Mouse (Mus musculus) limb, embryonic 14.5 days (tissue): ENCODE data around the gene H2-DMb2. TPM values are rescaled to one million over a fixed set of nuclear protein-coding genes. Genes with fewer than 3 reads are reported as not detected.

ENCODE experiments used
- ATAC-seq: fragments of 200-750 bp; cut with Nextera tagmentation; 2 replicates; pipeline ENCODE4 v1.8.0; 2017; ENCODE audit warnings: low read depth, moderate number of reproducible peaks, moderate TSS enrichment; ENCODE audit not compliant: low FRiP score
- DNase-seq: peaks from one replicate; pipeline ENCODE4 v3.0.0-alpha.2; 2015; ENCODE audit warnings: low spot score
- H3K27ac ChIP-seq: fragments of 300-500 bp; sonication (generic); replicated peaks from 2 replicates; pipeline ENCODE4 v1.5.1; 2014; ENCODE audit warnings: low read depth, mild to moderate bottlenecking, low read length, moderate library complexity, mixed read lengths
- H3K27me3 ChIP-seq: fragments of 300-500 bp; sonication (generic); 2 replicates; pipeline ENCODE4 v1.6.1; 2014; ENCODE audit warnings: low read length, mixed read lengths; ENCODE audit not compliant: control insufficient read depth, insufficient read depth
- H3K36me3 ChIP-seq: fragments of 300-500 bp; sonication (generic); 2 replicates; pipeline ENCODE4 v1.6.1; 2014; ENCODE audit warnings: mild to moderate bottlenecking, low read length, moderate library complexity, mixed read lengths; ENCODE audit not compliant: control insufficient read depth, insufficient read depth
- H3K4me1 ChIP-seq: fragments of 300-500 bp; sonication (generic); 2 replicates; pipeline ENCODE4 v1.6.1; 2014; ENCODE audit warnings: antibody characterized with exemption, low read length, mixed read lengths; ENCODE audit not compliant: control insufficient read depth, insufficient read depth
- H3K4me2 ChIP-seq: fragments of 300-500 bp; sonication (generic); replicated peaks from 2 replicates; pipeline ENCODE4 v1.6.1; 2014; ENCODE audit warnings: low read depth, mild to moderate bottlenecking, low read length, moderate library complexity; ENCODE audit not compliant: severe bottlenecking
- H3K4me3 ChIP-seq: fragments of 300-500 bp; sonication (generic); replicated peaks from 2 replicates; pipeline ENCODE4 v1.5.1; 2014; ENCODE audit warnings: low read length
- H3K9ac ChIP-seq: fragments of 300-500 bp; sonication (generic); 2 replicates; pipeline ENCODE4 v1.6.1; 2014; ENCODE audit warnings: mild to moderate bottlenecking, low read depth, low read length, moderate library complexity; ENCODE audit not compliant: severe bottlenecking
- H3K9me3 ChIP-seq: fragments of 300-500 bp; sonication (generic); 2 replicates; pipeline ENCODE4 v1.6.1; 2016; ENCODE audit warnings: low read length; ENCODE audit not compliant: control insufficient read depth
- POLR2A ChIP-seq: fragments of 200-500 bp; IDR thresholded peaks from 2 replicates; pipeline ENCODE4 v1.8.0; 2012; ENCODE audit warnings: inconsistent platforms, mild to moderate bottlenecking, moderate library complexity, borderline replicate concordance; ENCODE audit not compliant: insufficient read depth, insufficient read length; ENCODE audit errors: extremely low read depth
- WGBS: fragments of 180-500 bp; shearing (Covaris S2); extraction: QIAGEN DNeasy Blood & Tissue Kit; methylation state at CpG from one replicate; pipeline ENCODE4 v1.1.7; 2014; 5-methylcytosine and 5-hydroxymethylcytosine counted together
- polyA plus RNA-seq, 2 experiments: library from polyadenylated mRNA; depleted of rRNA in 1 of 2; stranded (reverse) in 1 of 2; unstranded in 1 of 2; fragments of >200 nt; fragmentation: Nextera tagmentation in 1 of 2; extraction: Ambion mirVana in 1 of 2; gene quantifications; 2 replicates each; pipeline versions ENCODE4 v1.2.1 to v1.2.3; 2012 to 2014

Gene H2-DMb2
- polyA plus RNA-seq, 2 experiments: 0.23 to 0.31 TPM

DNA sequence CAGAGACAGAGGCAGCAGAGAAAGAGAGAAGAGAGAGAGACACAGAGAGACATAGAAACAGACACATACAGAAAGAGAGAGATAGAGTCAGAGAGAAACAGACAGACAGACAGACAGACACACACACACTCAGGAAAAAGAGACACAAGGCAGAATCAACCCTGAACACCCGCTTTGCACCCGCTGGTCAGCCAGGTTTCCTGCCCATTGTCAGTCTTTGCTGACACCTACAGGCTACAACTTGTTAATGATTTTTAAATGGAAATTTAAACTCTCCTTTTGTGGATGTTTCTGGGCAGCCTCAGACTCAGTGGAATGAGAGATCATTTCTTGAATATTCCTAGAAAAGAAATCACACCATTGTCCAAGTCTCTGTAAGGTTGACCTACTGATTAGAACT is 26.2 kb downstream of the H2-DMb2 start:
- Histone ChIP-seq H3K9ac (no peak overlapping the region), H3K27ac (no peak overlapping the region), H3K4me1 (no peaks in the 10 kb centered on the region), H3K4me2 (no peak overlapping the region), H3K4me3 (no peak overlapping the region), H3K36me3 (no peaks in the 10 kb centered on the region), H3K27me3 (no peaks in the 10 kb centered on the region), H3K9me3 (peaks cover 4% of the 10 kb centered on the region; the same call in 1 of the 2 replicates)
- ATAC-seq (0 out of 2 replicates have a peak, but pooled peaks have one; percentile 55), DNase-seq (no peak)
- TF ChIP-seq POLR2A: no peak
- WGBS: 0% methylated on average over 2 of the region's 2 CpGs

DNA sequence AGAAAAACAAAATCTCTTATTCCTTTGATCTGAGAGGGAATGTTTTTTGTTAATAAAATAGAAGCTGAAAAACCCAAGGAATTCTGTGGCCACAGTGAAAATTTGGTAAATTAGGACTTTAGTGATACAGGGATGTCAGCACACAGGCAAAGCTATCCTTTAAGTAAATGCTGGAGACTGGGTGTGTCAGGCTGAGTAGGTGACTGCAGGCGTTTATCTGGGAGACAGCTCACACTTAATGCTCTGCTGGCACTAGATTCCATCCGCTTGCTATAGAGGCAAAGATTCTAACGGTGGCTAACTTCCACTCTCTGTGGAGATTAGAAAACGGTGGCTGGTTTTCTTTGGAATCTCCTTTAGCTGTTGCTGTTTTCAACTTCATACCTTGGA is 27.4 kb downstream of the H2-DMb2 start:
- no peaks in the 10 kb centered on the region for H3K36me3 ChIP-seq
- no peak overlapping the region for H3K4me3 ChIP-seq
- no peaks in the 10 kb centered on the region for H3K4me1 ChIP-seq
- H3K9ac ChIP-seq: no peak overlapping the region
- ATAC-seq: no peak
- no peak for TF ChIP-seq POLR2A
- no peak for DNase-seq
- H3K9me3 ChIP-seq: peaks cover 4% of the 10 kb centered on the region; the same call in 1 of the 2 replicates
- no peaks in the 10 kb centered on the region for H3K27me3 ChIP-seq
- WGBS: 16% methylated on average over 4 of the region's 4 CpGs
- H3K4me2 ChIP-seq: no peak overlapping the region
- H3K27ac ChIP-seq: no peak overlapping the region

DNA sequence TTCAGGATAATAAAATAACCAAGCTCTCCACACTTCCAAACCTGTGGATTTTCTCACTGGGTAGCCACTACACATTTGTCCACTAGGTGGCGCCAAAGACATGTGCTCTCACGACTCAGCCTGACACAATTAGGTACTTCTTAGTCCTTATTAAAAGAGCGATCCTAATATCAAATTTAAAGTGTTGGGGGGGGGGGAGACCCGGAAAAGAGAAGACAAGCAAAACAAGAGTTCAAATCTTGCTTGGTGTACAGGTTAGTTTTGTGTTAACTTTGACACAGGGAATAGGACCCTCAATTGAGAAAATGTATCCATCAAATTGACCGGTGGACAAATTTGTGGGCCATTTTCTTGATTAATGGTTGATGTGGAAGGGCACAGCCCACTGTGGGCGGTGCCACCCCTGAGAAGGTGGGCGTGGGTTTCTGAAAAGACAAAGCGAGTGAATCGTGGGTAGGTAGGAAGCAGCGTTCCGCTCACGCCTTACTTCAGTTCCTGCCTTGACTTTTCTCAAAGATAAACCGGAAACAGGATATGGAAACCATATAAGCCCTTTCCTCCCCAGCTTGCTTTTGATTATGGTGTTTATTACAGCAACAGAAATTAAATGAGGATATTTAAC is 27.9 kb downstream of the H2-DMb2 start:
- WGBS: 41% methylated on average over 13 of the region's 13 CpGs
- no peaks in the 10 kb centered on the region for H3K4me1 ChIP-seq

DNA sequence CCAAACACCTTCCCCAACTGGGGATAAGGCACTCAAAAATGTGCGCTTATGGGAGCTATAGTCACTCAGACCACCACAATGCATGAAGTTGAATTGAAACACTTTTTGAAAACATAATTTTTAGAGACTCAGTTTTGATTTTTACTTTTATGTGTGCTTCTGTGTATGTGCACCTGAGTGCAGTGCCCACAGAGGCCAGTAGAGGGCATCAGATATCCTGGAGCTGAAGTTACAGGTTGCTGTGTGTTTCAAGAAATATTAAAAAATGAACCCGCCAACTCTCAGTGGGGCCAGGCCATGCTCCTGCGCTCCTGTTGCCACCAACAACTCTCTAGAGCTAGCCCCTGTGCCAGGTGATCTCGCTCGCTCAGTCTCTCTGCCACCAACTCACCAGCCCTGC is 29.4 kb downstream of the H2-DMb2 start:
- Histone ChIP-seq H3K27me3 (no peaks in the 10 kb centered on the region), H3K9ac (no peak overlapping the region), H3K27ac (no peak overlapping the region), H3K4me2 (no peak overlapping the region), H3K9me3 (peaks cover 12% of the 10 kb centered on the region; the same call in 1 of the 2 replicates), H3K4me3 (no peak overlapping the region), H3K4me1 (no peaks in the 10 kb centered on the region), H3K36me3 (no peaks in the 10 kb centered on the region)
- no peak for TF ChIP-seq POLR2A
- ATAC-seq (no peak), DNase-seq (no peak)
- 91% methylated on average over 5 of the region's 5 CpGs for WGBS

More for the DNA sequence above, 27.9 kb downstream of the H2-DMb2 start:
- Histone ChIP-seq H3K9ac (no peak overlapping the region), H3K4me3 (no peak overlapping the region), H3K27ac (no peak overlapping the region), H3K4me2 (no peak overlapping the region), H3K36me3 (no peaks in the 10 kb centered on the region), H3K27me3 (no peaks in the 10 kb centered on the region), H3K9me3 (peaks cover 4% of the 10 kb centered on the region; the same call in 1 of the 2 replicates)
- peak; percentile 75 for DNase-seq
- no peak for ATAC-seq
- no peak for TF ChIP-seq POLR2A

DNA sequence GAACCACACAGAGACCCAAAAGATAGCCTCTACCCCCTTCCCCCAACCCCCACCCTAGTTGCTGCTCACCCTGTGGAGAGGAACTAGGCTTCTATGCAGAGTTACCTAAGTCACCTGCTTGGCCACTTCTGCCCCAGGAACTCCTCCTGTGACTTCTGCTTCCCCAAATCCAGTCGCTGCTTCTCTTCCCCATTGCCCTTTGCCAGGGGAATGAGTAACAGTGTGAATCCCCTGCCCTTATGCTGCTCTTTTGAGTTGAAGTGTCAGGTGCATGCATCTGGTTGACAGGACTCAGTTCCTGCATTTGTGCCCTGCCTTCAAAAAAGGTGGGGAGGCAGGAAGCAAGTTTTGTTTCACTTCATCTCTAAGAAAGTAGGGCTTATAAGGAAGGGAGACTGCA is 31.0 kb downstream of the H2-DMb2 start:
- peaks cover 12% of the 10 kb centered on the region; the same call in 1 of the 2 replicates for H3K9me3 ChIP-seq
- DNase-seq: no peak
- H3K9ac ChIP-seq: no peak overlapping the region
- no peak overlapping the region for H3K4me3 ChIP-seq
- no peaks in the 10 kb centered on the region for H3K27me3 ChIP-seq
- H3K27ac ChIP-seq: no peak overlapping the region
- H3K4me1 ChIP-seq: no peaks in the 10 kb centered on the region
- H3K36me3 ChIP-seq: no peaks in the 10 kb centered on the region
- no peak for TF ChIP-seq POLR2A
- WGBS: 71% methylated on average over 1 of the region's 1 CpGs
- ATAC-seq: no peak
- H3K4me2 ChIP-seq: no peak overlapping the region

DNA sequence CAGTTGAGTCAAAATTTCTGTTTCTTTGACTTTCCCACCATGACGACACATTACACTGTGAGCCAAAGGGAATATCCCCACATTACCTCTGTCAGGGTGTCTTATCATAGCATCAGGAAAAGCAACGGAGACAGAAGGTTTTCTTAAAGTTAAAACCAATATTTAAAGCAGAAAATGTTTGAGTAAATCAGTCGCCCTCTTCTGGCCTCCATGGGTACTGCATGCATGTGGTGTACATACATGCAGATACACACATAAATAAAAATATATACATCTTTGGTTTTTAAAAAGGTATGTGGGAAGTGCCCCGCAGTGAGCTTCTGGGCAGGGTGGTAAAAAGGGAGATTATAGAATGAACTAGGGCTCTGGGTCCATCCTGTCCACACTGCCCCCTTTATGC is 34.1 kb downstream of the H2-DMb2 start:
- no peak overlapping the region for H3K9ac ChIP-seq
- ATAC-seq (no peak), DNase-seq (no peak)
- 67% methylated on average over 4 of the region's 4 CpGs for WGBS
- no peak for TF ChIP-seq POLR2A
- no peaks in the 10 kb centered on the region for H3K36me3 ChIP-seq
- H3K4me2 ChIP-seq: no peak overlapping the region
- H3K4me3 ChIP-seq: no peak overlapping the region
- no peaks in the 10 kb centered on the region for H3K4me1 ChIP-seq
- H3K27ac ChIP-seq: no peak overlapping the region
- H3K27me3 ChIP-seq: no peaks in the 10 kb centered on the region
- H3K9me3 ChIP-seq: peaks cover 12% of the 10 kb centered on the region; the same call in 1 of the 2 replicates
